Mouse (Mus musculus) liver, adult 2 months (tissue): ENCODE measurements around the gene D11Wsu47e.
A peak's percentile ranks its signal among the peaks of the same experiment; 100 is the strongest.

ENCODE experiments used
- CTCF ChIP-seq: fragments of 200-500 bp; IDR thresholded peaks from 2 replicates; pipeline ENCODE4 v1.5.1; 2011; ENCODE audit warnings: low read depth, low read length, control low read depth
- POLR2A ChIP-seq: fragments of 200-500 bp; IDR thresholded peaks from 2 replicates; pipeline ENCODE4 v1.6.1; 2011; ENCODE audit warnings: low read length, control low read depth; ENCODE audit not compliant: insufficient read depth; ENCODE audit errors: extremely low read depth

- TF ChIP-seq CTCF (peak; percentile 40; the same call in 1 of the 2 replicates), POLR2A (no peak)
Measured at GRCm38 (mm10) chr11:113742998-113743397, 58.8 kb downstream of the D11Wsu47e start.
